In genomic region chr1:79762282-79763250, GRCm38 (mm10) we compare ENCODE assay signal across 8 mouse cellular contexts. TPM values are rescaled to one million over a fixed set of nuclear protein-coding genes. Genes with fewer than 3 reads are reported as not detected.
DNase-seq lines count a peak whose midpoint lies in the region; ATAC-seq and TF ChIP-seq lines count a peak whose summit lies in the region.

No protein-coding gene starts in this region.

- H3K4me3 ChIP-seq in heart, embryonic 13.5 days = peak overlapping the region; percentile 93
- peak overlapping the region; percentile 83 to 99; a peak in 2 of 4 replicates for H3K4me3 ChIP-seq in ES-E14 (ENCODE audit: insufficient read depth in 1 of 2, low read depth in 1 of 2, low read length in 2 of 2, poor library complexity in 1 of 2, severe bottlenecking in 1 of 2)
- peak overlapping the region; percentile 76 for H3K4me3 ChIP-seq in forebrain, embryonic 14.5 days (ENCODE audit: low read depth, low read length)
- H3K4me3 ChIP-seq in liver, embryonic 12.5 days = peak overlapping the region; percentile 83
- peak overlapping the region; percentile 92 for H3K4me3 ChIP-seq in stomach, embryonic 15.5 days (replicated peaks)
- no peak overlapping the region for H3K4me3 ChIP-seq in lung, adult 2 months (replicated peaks; ENCODE audit: extremely low read depth, low read depth, low read length)

- H3K9ac ChIP-seq in heart, embryonic 13.5 days = peak overlapping the region; percentile 97; the same call in 1 of the 2 replicates
- no peak overlapping the region for H3K9ac ChIP-seq in ES-E14 (ENCODE audit: insufficient read depth, low read depth, low read length, poor library complexity, severe bottlenecking)
- H3K9ac ChIP-seq in forebrain, embryonic 14.5 days (ENCODE audit: low read length) = peak overlapping the region; percentile 86
- peak overlapping the region; percentile 23; the same call in 1 of the 2 replicates for H3K9ac ChIP-seq in liver, embryonic 12.5 days
- H3K9ac ChIP-seq in stomach, embryonic 15.5 days = no peak overlapping the region

- no peak for DNase-seq in heart, postnatal 36 days
- no peak for DNase-seq in ES-E14 (ENCODE audit: low read depth, low spot score)
- no peak for DNase-seq in forebrain, embryonic 14.5 days (ENCODE audit: low spot score)
- DNase-seq in kidney, adult 9 months = no peak
- no peak for DNase-seq in lung, adult 2 months

- H3K27ac ChIP-seq in heart, embryonic 13.5 days (replicated peaks) = 0 out of 2 replicates have a peak overlapping the region, but pooled peaks have one; percentile 15
- H3K27ac ChIP-seq in ES-E14 (ENCODE audit: insufficient read depth, low read depth, low read length, poor library complexity, severe bottlenecking) = no peak overlapping the region
- H3K27ac ChIP-seq in forebrain, embryonic 14.5 days (ENCODE audit: low read depth, low read length) = no peak overlapping the region
- peak overlapping the region; percentile 58; the same call in 1 of the 2 replicates for H3K27ac ChIP-seq in liver, embryonic 12.5 days
- no peak overlapping the region; the same call in 1 of the 2 replicates for H3K27ac ChIP-seq in stomach, embryonic 15.5 days

- H3K4me2 ChIP-seq in heart, embryonic 13.5 days = peak overlapping the region; percentile 92
- peak overlapping the region; percentile 74 for H3K4me2 ChIP-seq in forebrain, embryonic 14.5 days (ENCODE audit: low read length)
- peak overlapping the region; percentile 86 for H3K4me2 ChIP-seq in liver, embryonic 12.5 days
- H3K4me2 ChIP-seq in stomach, embryonic 15.5 days = peak overlapping the region; percentile 83

- H3K4me1 ChIP-seq in heart, embryonic 13.5 days = peaks cover 38% of the 10 kb centered on the region
- peaks cover 0 to 3% of the 10 kb centered on the region in 2 experiments; a peak in 1 of 4 replicates for H3K4me1 ChIP-seq in ES-E14 (ENCODE audit: control insufficient read depth in 2 of 2, insufficient read depth in 2 of 2, low read length in 2 of 2, poor library complexity in 1 of 2)
- H3K4me1 ChIP-seq in forebrain, embryonic 14.5 days (ENCODE audit: control insufficient read depth, insufficient read depth, low read length) = peaks cover 14% of the 10 kb centered on the region
- H3K4me1 ChIP-seq in liver, embryonic 12.5 days = peaks cover 41% of the 10 kb centered on the region
- H3K4me1 ChIP-seq in stomach, embryonic 15.5 days = peaks cover 15% of the 10 kb centered on the region
- H3K4me1 ChIP-seq in lung, adult 2 months (ENCODE audit: control insufficient read depth, insufficient read depth, low read length) = peaks cover 9% of the 10 kb centered on the region

- no peaks in the 10 kb centered on the region for H3K36me3 ChIP-seq in heart, embryonic 13.5 days
- H3K36me3 ChIP-seq in ES-E14 (ENCODE audit: control insufficient read depth, insufficient read depth, low read length, poor library complexity, severe bottlenecking) = no peaks in the 10 kb centered on the region
- no peaks in the 10 kb centered on the region for H3K36me3 ChIP-seq in forebrain, embryonic 14.5 days (ENCODE audit: control insufficient read depth, insufficient read depth, low read length)
- no peaks in the 10 kb centered on the region for H3K36me3 ChIP-seq in liver, embryonic 12.5 days
- H3K36me3 ChIP-seq in stomach, embryonic 15.5 days = no peaks in the 10 kb centered on the region

- intact Hi-C loops in heart, postnatal 36 days (cut with DNase I) = loop anchor here (2.0 to 5.0 kb wide), 2 partner anchors 14 to 50 kb away; partner anchors contain the start of genes Mrpl44 and Wdfy1

- H3K27me3 ChIP-seq in heart, embryonic 13.5 days (replicated peaks) = no peaks in the 10 kb centered on the region
- no peaks in the 10 kb centered on the region for H3K27me3 ChIP-seq in forebrain, embryonic 14.5 days (replicated peaks; ENCODE audit: control insufficient read depth, insufficient read depth, low read length)
- no peaks in the 10 kb centered on the region for H3K27me3 ChIP-seq in liver, embryonic 12.5 days (replicated peaks)
- H3K27me3 ChIP-seq in stomach, embryonic 15.5 days (replicated peaks) = no peaks in the 10 kb centered on the region

- WGBS in heart, embryonic 13.5 days = 46% methylated on average over 16 of the region's 16 CpGs
- WGBS in forebrain, embryonic 14.5 days = 66% methylated on average over 16 of the region's 16 CpGs
- 25% methylated on average over 16 of the region's 16 CpGs for WGBS in liver, embryonic 12.5 days (ENCODE audit: insufficient replicate concordance)
- 48% methylated on average over 16 of the region's 16 CpGs for WGBS in stomach, embryonic 15.5 days
- 33% methylated on average over 16 of the region's 16 CpGs for WGBS in lung, adult 2 months

- in situ Hi-C loops in ES-E14 (cut with MboI; ENCODE audit: low sequenced_read_pairs in 2 of 2, unreplicated experiment in 2 of 2) = no loop called here

- ATAC-seq in heart, embryonic 13.5 days (ENCODE audit: extremely low read depth, insufficient number of reproducible peaks, low FRiP score, low TSS enrichment) = no peak
- ATAC-seq in forebrain, embryonic 14.5 days = no peak
- ATAC-seq in liver, embryonic 12.5 days = peak; percentile 71
- ATAC-seq in stomach, embryonic 15.5 days (ENCODE audit: insufficient read depth, low FRiP score, low read depth) = no peak; the same call in 1 of the 2 replicates

- no peak for TF ChIP-seq CTCF in lung, adult 2 months (IDR thresholded peaks at IDR 0.05; ENCODE audit: insufficient read depth, low read length)

- H3K9me3 ChIP-seq in heart, embryonic 13.5 days = no peaks in the 10 kb centered on the region
- no peaks in the 10 kb centered on the region for H3K9me3 ChIP-seq in ES-E14 (ENCODE audit: control insufficient read depth, insufficient read depth, low read depth, low read length)
- H3K9me3 ChIP-seq in forebrain, embryonic 14.5 days (replicated peaks; ENCODE audit: control insufficient read depth, low read length) = no peaks in the 10 kb centered on the region
- no peaks in the 10 kb centered on the region for H3K9me3 ChIP-seq in liver, embryonic 12.5 days (replicated peaks)
- no peaks in the 10 kb centered on the region for H3K9me3 ChIP-seq in stomach, embryonic 15.5 days

- no peak for TF ChIP-seq POLR2A in lung, adult 2 months (IDR thresholded peaks at IDR 0.05; ENCODE audit: borderline replicate concordance, extremely low read depth, low read depth, low read length)

TF ChIP-seq in ES-E14, 5 proteins besides CTCF, POLR2A, EP300 and RAD21:
- TF ChIP-seq HCFC1 (IDR thresholded peaks at IDR 0.05; ENCODE audit: borderline replicate concordance, insufficient read depth, low read length) (no peak), ZC3H11A (IDR thresholded peaks at IDR 0.05; ENCODE audit: borderline replicate concordance, low read depth, low read length) (no peak), MAFK (IDR thresholded peaks at IDR 0.05; ENCODE audit: insufficient read depth, low read depth, low read length) (no peak), ZNF384 (IDR thresholded peaks at IDR 0.05; ENCODE audit: low read depth, low read length) (no peak), CHD2 (IDR thresholded peaks at IDR 0.05; ENCODE audit: low read depth, low read length) (no peak)

RNA-seq across cellular contexts. Expression of gene Mrpl44, which starts 13.3 kb away (rescaled TPM):
- polyA plus RNA-seq in heart, embryonic 13.5 days (2015; fragmentation: Nextera tagmentation; extraction: Ambion mirVana) = 43.3 and 49.1 TPM in 2 replicates
- total RNA-seq in heart, postnatal 36 days (2021) = 10 to 100 TPM; 66.7 to 74.2 TPM
- total RNA-seq in ES-E14 (2012; rRNA removed) = 30.6 and 43.1 TPM in 2 replicates
- polyA plus RNA-seq in forebrain, embryonic 14.5 days (2014; fragmentation: Nextera tagmentation; extraction: Ambion mirVana) = 42.7 and 46.6 TPM in 2 replicates
- polyA plus RNA-seq in liver, embryonic 12.5 days (2016; fragmentation: Nextera tagmentation; extraction: Ambion mirVana) = 35.0 and 35.4 TPM in 2 replicates
- 50.4 and 51.3 TPM in 2 replicates for polyA plus RNA-seq in stomach, embryonic 15.5 days (2015; fragmentation: Nextera tagmentation; extraction: Ambion mirVana)
- 6.2 and 9.4 TPM in 2 replicates for polyA plus RNA-seq in lung, adult 2 months (2012; rRNA removed)

RNA-seq across cellular contexts. Expression of gene Wdfy1, which starts 13.4 kb away (rescaled TPM):
- polyA plus RNA-seq in heart, embryonic 13.5 days (2015; fragmentation: Nextera tagmentation; extraction: Ambion mirVana) = 30.1 and 31.8 TPM in 2 replicates
- 10 to 100 TPM; 17.0 to 19.7 TPM for total RNA-seq in heart, postnatal 36 days (2021)
- total RNA-seq in ES-E14 (2012; rRNA removed) = 31.4 and 41.2 TPM in 2 replicates
- 69.8 and 75.5 TPM in 2 replicates for polyA plus RNA-seq in forebrain, embryonic 14.5 days (2014; fragmentation: Nextera tagmentation; extraction: Ambion mirVana)
- polyA plus RNA-seq in liver, embryonic 12.5 days (2016; fragmentation: Nextera tagmentation; extraction: Ambion mirVana) = 16.2 and 16.5 TPM in 2 replicates
- polyA plus RNA-seq in stomach, embryonic 15.5 days (2015; fragmentation: Nextera tagmentation; extraction: Ambion mirVana) = 32.8 and 36.8 TPM in 2 replicates
- 42.4 and 58.7 TPM in 2 replicates for polyA plus RNA-seq in lung, adult 2 months (2012; rRNA removed)

Comparison
In these comparisons a context has a peak if more than half of its experiments do, and no peak if none do; other contexts are left out.
1. H3K27ac ChIP-seq: peak in heart, embryonic 13.5 days (single experiment) and liver, embryonic 12.5 days (single experiment); none in ES-E14 (single experiment), forebrain, embryonic 14.5 days (single experiment) and stomach, embryonic 15.5 days (single experiment).
2. H3K9ac ChIP-seq: peak in heart, embryonic 13.5 days (single experiment), forebrain, embryonic 14.5 days (single experiment) and liver, embryonic 12.5 days (single experiment); none in ES-E14 (single experiment) and stomach, embryonic 15.5 days (single experiment).
3. Peak in every context shown above with its lines, with median percentiles within 50 percentile points of each other: H3K4me2 ChIP-seq.